Mouse (Mus musculus) liver, embryonic 11.5 days (tissue): ENCODE data around the gene Vmn1r213. TPM values are rescaled to one million over a fixed set of nuclear protein-coding genes. Genes with fewer than 3 reads are reported as not detected.

ENCODE experiments used
- polyA plus RNA-seq: library from polyadenylated mRNA; unstranded; fragments of >200 nt; fragmentation: Nextera tagmentation; extraction: Ambion mirVana; gene quantifications from 2 replicates; pipeline ENCODE4 v1.2.1, GENCODE M21; 2014

The Vmn1r213 gene
- polyA plus RNA-seq, 1 experiment from 2014 or later = not detected

Other genes starting within 250 kb of the Vmn1r213 start
- gene Vmn1r208, start 230.3 kb upstream of the Vmn1r213 start, polyA plus RNA-seq = not detected in 2 replicates
- not detected in 2 replicates for gene Vmn1r209, start 198.0 kb upstream of the Vmn1r213 start, polyA plus RNA-seq
- gene Vmn1r210, start 176.3 kb upstream of the Vmn1r213 start, polyA plus RNA-seq = not detected in 2 replicates
- not detected in 2 replicates for gene Vmn1r211, start 150.1 kb upstream of the Vmn1r213 start, polyA plus RNA-seq
- not detected in 2 replicates for gene Vmn1r212, start 123.5 kb upstream of the Vmn1r213 start, polyA plus RNA-seq
- gene Vmn1r214, start 22.8 kb downstream of the Vmn1r213 start, polyA plus RNA-seq = not detected in 2 replicates
- gene Vmn1r215, start 60.4 kb downstream of the Vmn1r213 start, polyA plus RNA-seq = not detected in 2 replicates
- gene Vmn1r217, start 110.6 kb downstream of the Vmn1r213 start, polyA plus RNA-seq = not detected in 2 replicates
- gene Vmn1r218, start 125.5 kb downstream of the Vmn1r213 start, polyA plus RNA-seq = not detected in 2 replicates
- not detected in 2 replicates for gene Vmn1r219, start 151.7 kb downstream of the Vmn1r213 start, polyA plus RNA-seq
- gene Vmn1r220, start 180.3 kb downstream of the Vmn1r213 start, polyA plus RNA-seq = not detected in 2 replicates
- gene Vmn1r221, start 206.5 kb downstream of the Vmn1r213 start, polyA plus RNA-seq = not detected in 2 replicates
- not detected in 2 replicates for gene Vmn1r222, start 228.3 kb downstream of the Vmn1r213 start, polyA plus RNA-seq
- not detected in 2 replicates for gene Vmn1r223, start 239.5 kb downstream of the Vmn1r213 start, polyA plus RNA-seq